Mouse (Mus musculus) thymus, postnatal 4 days (tissue): ENCODE results near the gene Selplg.
"Not testable (repeated sequence)": the region's sequence is repeated elsewhere in the genome, so short reads cannot be mapped to it uniquely, and the experiment has no call there.

ENCODE experiments used
- DNase-seq: peaks from one replicate; pipeline ENCODE4 v3.0.0; 2021

Selplg gene

GRCm38 (mm10) chr5:113788645-113789044 is 43.8 kb downstream of the Selplg start:
- no peak for DNase-seq

- peak; percentile 47 for DNase-seq
Observed at GRCm38 (mm10) chr5:113786985-113787384, 45.5 kb downstream of the Selplg start.

GRCm38 (mm10) chr5:113784104-113784503 is 48.3 kb downstream of the Selplg start:
- not testable (repeated sequence) for DNase-seq

DNA sequence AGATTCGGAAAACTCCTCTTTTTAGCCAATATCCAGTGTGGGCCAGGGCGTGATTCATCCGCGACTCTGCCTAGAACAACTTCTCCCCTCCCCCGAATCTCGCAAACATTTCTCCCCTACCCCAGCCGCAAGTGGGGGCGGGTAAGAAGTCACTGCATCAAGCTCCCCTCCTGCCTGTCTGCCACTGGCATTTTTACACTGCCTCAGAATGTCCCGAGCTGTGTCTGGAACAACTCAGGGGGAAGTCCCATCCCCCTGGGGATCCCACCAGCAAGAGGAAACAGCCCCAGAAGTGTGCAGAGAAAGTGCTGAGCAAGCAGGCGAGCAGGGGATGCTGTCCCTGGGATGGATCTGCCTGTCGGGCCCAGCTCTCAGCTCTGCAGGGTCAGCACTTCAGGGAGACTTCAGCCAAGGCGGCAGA is 48.9 kb downstream of the Selplg start:
- no peak for DNase-seq

- DNase-seq, result no peak
Observed at GRCm38 (mm10) chr5:113782624-113783023, 49.8 kb downstream of the Selplg start.

DNA sequence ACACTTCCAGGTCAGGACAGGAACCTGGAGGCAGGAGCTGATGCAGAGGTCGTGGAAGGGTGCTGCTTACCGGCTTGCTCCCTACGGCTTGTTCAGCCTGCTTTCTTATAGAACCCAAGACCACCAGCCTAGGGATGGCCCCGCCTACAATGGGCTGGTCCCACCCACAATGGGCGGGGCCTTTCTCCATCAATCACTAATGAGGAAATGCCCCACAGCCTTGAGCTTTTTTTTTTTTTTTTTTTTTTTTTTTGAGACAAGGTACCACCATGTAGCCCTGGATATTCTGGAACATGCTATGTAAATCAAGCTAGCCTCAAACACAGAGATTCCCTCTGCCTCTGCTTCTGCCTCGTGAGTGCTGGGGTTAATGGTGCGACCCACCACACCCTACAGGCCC is 50.6 kb downstream of the Selplg start:
- DNase-seq, result no peak

- DNase-seq, result no peak
Observed at GRCm38 (mm10) chr5:113781254-113781653, 51.2 kb downstream of the Selplg start.

GRCm38 (mm10) chr5:113780763-113781162 is 51.7 kb downstream of the Selplg start:
- no peak for DNase-seq

- DNase-seq, result no peak
Observed at GRCm38 (mm10) chr5:113780082-113780752, 52.2 kb downstream of the Selplg start.

DNA sequence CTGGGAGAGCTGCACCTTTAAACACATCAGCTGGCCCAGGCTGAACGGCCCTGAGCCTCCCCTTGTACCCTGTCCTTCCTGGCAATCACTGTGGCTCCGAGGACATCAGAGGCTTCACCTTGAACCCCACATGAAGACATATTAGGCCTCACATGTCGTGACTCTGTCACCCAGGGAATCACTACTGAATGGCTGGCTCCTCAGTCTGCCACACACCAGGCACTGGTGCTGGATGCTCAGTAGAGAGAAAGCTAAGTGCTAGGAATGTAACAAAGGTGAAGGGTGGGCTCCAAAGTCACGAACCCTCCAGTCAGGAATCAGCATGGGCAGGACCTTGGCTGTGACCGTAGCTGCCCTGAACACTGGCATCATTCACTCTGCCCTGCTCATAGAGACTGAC is 52.9 kb downstream of the Selplg start:
- DNase-seq, result no peak

DNA sequence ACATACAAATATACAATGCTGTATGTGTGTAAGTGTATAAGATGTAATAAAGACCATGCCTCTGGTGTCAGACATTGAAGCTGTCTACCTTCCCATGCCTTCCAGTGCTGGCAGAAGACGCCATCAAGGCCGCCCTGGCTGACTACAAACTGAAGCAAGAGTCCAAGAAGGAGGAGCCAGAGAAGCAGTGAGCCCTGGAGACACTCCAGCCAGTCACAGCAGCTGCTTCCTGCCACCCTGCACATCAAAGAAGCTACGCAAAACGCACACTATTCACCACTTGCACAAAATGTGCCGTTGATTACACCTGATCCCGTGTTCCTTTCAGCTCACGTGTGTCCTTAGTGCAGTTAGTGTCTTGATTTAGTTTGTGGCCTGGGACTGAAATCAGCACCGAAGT is 54.7 kb downstream of the Selplg start:
- not testable (repeated sequence) for DNase-seq

DNA sequence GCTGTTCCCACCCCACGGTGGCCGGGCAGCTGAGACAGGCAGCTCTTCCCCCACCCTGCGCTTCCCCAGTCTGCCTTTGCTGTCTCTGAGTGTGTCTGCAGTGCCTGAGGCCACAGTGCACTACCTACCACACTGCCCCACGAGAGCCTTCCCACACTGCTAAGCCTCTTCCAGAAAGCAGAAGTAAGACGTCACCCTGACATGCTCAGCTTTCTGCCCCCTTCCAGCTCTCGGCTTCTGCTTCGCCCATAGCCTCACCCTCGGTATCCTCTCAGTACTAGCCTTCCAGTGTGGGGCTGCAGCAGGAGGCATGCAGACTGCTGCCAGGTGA is 55.6 kb downstream of the Selplg start:
- no peak for DNase-seq

GRCm38 (mm10) chr5:113776128-113776895 is 56.1 kb downstream of the Selplg start:
- DNase-seq, result no peak

- DNase-seq, result no peak
Observed at GRCm38 (mm10) chr5:113775585-113775984, 56.9 kb downstream of the Selplg start.

GRCm38 (mm10) chr5:113773664-113774063 is 58.8 kb downstream of the Selplg start:
- DNase-seq, result peak; percentile 97

- DNase-seq, result no peak
Observed at GRCm38 (mm10) chr5:113772905-113773519, 59.4 kb downstream of the Selplg start.

DNA sequence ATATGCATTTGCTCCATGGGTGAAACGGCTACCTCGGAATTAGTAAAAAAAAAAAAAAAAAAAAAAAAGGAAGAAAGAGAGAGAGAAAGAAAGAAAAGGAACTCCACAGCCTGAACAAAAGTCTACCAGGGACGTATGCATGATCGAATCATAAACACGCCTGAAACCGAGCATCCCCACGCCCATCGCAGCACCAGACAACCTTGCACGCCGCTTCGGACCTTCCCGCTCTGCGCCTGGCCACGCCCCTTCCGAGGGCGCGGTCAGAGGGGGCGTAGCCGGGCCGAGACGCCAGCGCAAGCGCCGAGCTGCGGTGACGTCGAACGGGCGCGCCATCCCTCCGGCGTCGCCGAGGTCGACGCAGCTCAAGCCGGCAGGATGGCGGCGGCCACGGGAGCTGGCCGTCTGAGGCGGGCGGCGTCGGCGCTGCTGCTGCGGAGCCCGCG is 60.0 kb downstream of the Selplg start, which contains the start of the genes Sart3 and Iscu:
Sart3 (minus strand) TSS at position 61 of the 446 bp plus-strand sequence.
Iscu (plus strand) TSS at position 299 of the 446 bp plus-strand sequence.
- DNase-seq, result peak; percentile 98

DNA sequence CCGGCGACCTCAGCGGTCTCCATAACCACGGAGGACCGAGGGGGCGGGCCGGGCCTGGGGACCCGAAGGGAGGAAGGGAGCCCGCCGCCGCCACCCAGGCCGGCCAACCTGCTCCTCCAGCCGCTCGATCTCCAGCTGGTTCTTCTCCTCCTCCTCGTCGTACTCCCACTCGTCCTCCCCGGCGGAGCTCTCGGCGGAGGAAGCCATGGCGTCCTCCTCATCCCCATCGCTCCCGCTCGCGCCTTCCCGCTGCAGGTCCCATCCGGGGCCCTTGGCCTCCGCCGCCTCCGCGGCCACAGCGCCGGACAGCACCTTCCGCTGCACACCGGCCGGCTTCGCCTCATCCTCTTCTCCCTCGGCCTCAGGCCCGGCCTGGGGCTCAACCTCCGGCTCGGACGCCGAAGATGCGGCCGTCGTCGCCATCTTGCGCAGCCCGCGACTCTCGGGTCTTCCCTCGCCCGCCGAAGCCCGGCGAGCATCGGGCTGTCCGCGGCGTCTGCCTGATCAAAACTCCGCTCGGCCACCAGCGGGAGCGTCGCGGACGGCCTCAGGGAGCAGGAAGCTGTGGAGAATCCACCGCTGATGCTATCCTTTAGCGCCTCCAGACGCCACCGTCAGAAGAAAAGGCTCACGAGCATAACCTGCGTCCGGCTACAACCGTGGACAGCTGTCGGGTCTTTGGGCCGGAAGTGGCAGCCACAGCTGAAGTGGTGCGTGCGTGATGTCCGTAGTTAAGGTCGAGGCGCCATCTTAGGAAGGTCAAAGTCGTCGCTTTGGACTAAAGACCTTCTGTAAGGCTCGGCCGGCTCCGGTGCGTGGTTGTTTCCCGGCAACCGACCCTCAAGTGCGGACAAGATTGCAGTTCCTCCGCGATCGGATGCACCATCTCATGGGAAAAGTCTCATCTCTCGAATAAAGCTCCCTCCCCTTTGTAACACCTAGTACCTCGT is 61.0 kb downstream of the Selplg start:
- peak; percentile 86 for DNase-seq

DNA sequence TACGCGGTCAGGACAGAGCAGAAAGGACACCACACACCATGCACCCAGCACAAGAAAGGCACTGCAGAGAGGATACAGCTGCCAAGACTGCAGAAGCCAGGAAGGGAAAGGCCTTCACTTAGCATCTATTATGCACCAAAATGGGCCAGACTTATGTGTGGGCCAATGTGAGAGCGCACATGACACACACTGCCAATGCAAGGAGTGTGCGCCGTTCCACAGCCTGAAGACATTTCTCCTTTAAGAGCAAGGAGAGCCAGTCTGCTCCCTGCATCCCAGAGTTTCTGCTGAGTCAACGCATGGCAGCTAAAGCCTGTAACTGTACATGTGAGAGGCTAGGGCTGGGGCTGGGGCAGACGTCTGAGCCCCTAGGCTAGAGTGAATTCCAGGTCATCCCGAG is 63.6 kb downstream of the Selplg start:
- DNase-seq, result no peak
